Mouse (Mus musculus): ENCODE measurements around the gene Mrgprx2.
"Not testable (repeated sequence)": the region's sequence is repeated elsewhere in the genome, so short reads cannot be mapped to it uniquely, and the experiment has no call there.

Gene Mrgprx2

GRCm38 (mm10) chr7:48499221-48499620 lies at the start of gene Mrgprx2:
TSS of gene Mrgprx2 (minus strand) at chr7:48499321.
- DNase-seq, result no peak

GRCm38 (mm10) chr7:48456242-48456641 lies 42.9 kb downstream of the Mrgprx2 start, which contains the start of gene Mrgprb1:
TSS of gene Mrgprb1 (minus strand) at chr7:48456342.
- no peak for DNase-seq

DNA sequence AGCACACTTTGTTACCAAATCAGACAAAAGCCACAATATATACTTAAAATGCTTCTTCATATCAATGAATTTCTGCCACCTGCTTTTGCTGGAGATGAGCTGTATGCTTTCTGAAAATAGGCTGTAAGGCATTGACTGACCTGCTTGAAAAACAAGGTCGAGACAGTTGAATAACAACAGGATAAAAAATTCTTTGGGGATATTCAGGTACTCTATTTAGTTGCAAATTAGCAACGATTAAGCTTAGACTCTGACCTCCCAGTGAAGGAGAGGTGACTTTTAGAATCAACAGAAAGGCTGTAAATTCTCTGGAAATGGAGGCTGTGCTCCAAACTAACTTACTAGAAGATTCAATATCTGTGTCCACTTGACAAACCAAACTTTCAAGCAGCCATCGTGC lies 62.5 kb downstream of the Mrgprx2 start:
- DNase-seq, result no peak

DNA sequence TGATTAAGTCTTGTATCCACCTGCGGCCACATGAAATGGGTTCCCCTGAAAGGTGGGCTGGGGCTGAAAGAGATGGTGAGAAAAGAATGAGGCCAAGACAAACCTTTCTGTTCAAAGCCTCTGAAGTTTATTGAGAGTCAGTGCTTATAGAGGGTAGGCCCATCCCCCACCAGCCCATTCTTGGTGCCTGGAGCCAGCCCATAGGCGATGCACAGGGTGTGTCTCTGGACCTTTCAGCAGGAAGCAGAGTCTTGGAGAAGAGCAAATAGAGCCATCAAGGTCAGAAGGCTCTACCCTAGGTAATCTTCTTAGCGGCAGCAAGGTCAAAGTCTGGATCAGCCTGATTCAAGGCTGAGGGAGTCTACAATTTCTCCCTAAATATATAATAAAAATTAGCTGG lies 63.2 kb downstream of the Mrgprx2 start:
- not testable (repeated sequence) for DNase-seq

All from kidney, adult 9 months (tissue).